Mouse (Mus musculus) frontal cortex, postnatal 36 days (tissue): ENCODE results near the gene Dock11.
A peak's percentile ranks its signal among the peaks of the same experiment; 100 is the strongest.

Source experiments
- DNase-seq, 2 experiments: peaks; one replicate each; pipeline ENCODE4 v3.0.0; 2022; ENCODE audit warnings: low spot score in 2 of 2

Dock11 gene

DNA sequence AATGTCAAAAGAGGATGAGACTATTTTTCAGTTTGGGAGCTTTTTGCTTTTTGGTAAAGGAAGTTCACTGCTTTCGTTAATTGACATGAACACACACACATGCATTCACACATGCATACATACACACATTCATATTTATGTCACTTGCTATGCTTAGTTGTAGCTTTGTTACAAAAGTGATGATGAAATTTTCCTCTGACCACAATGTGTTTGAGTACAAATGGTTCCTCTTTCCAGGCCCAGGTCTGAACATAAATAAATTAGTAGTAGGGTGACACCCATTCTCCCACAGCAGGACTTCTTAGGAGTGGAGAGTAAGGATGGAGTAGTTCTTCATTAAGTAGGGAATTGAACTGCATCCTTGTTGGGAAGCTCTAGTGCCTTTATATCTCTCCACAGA, 212.3 kb downstream of the Dock11 start:
- no peak for DNase-seq

DNA sequence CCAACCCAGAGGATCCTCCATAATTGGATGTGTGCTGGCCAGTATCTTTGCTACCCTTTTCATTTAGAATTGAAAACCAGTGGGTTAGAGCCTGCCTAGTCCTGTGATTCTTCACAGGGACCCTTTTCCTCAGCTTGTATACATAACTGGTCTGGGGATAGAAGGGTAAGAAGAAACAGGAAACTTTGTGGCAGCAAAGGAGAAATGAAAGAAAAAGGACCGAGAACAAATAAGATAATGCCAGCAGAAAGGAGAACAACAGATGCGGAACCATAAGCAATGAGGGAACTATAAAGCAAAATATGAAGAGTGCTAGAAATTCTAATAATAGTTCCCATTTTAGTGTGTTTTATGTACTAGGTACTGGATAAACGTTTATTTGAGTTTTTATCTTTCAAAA, 212.7 kb downstream of the Dock11 start:
- no peak for DNase-seq

DNA sequence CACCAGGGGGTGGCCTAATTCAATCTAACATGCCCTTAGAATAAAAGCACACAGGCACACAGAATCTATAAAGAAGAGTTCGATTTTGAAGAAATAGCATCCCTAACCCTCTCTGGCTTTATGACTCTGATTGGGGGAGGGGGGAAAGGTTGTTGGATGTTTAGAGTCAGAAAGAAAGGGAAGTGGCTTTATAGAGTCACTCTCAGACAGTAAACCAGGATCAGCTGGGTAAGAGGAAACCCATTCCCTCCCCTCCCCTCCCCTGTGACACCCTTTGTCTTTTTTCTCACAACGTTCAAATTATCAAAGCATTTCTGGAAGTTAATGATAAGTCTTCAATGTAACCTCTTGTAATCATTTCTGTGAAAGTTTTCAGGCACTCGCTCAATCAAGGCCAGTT, 220.0 kb downstream of the Dock11 start:
- no peak for DNase-seq

DNA sequence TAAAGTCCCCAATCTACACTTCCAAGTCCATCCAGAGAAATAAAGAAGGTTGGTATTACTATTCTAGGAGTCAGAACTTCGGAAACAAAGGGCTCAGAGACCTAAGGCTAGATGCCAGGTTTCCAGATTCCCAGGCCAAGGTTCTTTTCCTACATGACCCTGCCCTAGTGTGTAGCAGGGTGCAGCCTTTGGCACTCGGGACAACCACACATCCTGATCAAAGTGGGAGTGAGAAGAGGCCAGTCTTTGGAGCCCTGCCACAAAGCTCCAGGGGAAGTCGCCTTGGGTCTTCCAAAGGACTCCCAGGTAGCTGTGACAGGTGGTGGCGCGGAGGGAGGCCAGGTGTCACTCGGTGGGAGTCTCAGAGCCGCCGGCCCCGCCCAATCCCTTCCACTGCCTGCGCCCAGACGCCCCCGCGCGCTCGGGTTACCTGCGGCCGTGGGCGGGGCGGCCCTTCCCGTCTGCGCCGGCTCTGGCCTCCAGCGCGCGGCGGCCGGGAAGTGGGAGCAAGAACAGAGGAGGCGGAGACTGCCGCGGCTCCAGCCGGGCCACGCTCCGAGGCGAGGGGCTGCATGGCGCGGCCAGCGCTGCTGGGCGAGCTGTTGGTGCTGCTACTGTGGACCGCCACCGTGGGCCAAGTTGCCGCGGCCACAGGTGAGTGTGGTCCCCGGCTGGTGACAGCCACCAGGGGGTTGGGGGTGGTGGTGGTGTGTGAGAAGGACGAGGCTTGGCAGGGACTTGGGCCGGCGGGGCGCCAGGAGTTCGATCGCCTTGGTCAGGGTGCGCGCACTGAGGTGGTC, 223.2 kb downstream of the Dock11 start, which contains the start of gene Il13ra1:
TSS of gene Il13ra1 (plus strand) at position 489 of the 800 bp plus-strand sequence.
- peak; percentile 1 to 3 for DNase-seq

DNA sequence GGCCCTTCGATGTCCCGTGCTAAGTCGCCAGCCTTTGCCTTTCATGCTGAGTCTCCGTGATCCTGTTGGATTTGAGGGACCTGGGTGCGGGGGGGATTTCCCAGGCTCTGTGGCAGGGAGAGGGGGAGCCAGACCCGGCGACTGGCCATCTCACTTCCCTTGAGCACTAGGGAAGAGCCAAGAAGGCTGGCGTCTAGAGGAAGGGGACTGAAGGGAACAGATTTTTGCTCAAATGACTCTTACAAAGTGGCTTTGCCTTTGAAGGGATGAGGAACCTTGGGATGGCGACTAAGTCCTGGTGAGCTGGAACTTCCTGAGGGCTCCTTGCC, 223.8 kb downstream of the Dock11 start:
- no peak for DNase-seq

DNA sequence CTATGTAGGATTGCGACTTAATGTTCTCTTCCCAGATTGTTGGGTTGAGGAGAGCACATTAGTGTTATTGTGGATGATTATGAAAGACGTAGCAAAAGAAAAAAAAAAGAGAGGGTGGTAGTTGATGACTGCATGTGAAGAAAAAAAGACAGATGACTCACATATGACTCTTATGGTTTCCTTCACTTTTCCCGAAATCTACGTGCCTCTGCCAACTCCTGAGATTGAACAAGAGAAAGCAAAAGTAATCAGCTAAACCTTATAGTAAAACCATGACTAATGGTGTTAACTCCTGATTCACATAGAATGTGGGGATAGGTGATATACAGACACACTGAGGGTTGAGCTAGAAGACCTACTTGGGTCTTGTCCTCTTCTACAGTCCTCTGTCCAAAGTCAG, 226.5 kb downstream of the Dock11 start:
- no peak for DNase-seq
